Mouse (Mus musculus): ENCODE measurements around the gene Slc16a6.
A peak's percentile ranks its signal among the peaks of the same experiment; 100 is the strongest.
"Not testable (repeated sequence)": the region's sequence is repeated elsewhere in the genome, so short reads cannot be mapped to it uniquely, and the experiment has no call there.

Gene Slc16a6

DNA sequence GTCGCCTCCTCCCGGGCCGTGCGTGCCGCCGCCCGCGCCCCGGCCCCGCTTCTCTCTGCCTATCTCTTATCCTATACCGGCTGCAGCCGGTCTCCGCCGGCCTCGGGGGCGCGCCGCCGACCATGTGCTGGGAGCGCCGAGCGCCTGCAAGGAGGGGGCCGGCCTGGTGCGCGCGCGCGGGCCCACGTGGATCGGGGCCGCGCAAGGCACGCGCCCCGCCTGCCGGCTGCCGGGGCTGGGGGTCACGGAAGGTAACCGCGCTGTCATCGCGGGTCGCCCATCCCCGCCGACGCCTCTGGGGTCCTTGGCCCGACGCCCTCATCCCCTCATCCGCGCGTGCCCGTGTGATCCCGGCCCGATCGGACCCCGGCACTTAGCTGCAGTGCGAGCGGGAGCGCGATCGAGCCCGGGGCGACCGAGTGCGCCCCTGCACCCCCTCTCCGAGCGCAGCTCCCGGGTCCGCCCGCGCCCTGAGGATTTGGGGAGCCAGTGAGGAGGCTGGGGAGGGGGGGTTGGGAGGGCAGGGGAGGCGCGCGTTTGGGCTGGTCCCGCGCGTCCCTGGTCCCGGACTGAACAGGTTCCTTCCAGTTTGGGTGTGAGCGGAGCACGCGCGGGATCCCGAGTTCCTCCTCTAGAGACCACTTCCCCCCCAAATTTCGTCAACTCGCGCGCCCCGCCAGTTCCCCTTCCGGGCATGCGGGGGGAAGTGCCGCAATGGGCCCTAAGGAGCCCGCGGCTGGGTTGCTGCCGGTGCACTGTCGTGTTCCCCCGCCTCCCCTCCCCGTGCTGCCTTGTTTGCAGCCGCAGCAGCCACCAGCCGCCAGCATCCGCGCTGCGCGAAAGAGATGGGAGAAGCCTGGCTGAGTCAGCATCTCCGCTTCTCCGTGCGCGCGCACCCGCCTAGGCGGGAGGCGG, at the start of gene Slc16a6, which contains the start of gene Arsg:
Gene Slc16a6 (minus strand): TSS at position 428 of the 915 bp plus-strand sequence.
Gene Arsg (plus strand): TSS at position 204 of the 915 bp plus-strand sequence.
- DNase-seq (ENCODE audit: extremely low read depth, low read depth) = peak; percentile 79

DNA sequence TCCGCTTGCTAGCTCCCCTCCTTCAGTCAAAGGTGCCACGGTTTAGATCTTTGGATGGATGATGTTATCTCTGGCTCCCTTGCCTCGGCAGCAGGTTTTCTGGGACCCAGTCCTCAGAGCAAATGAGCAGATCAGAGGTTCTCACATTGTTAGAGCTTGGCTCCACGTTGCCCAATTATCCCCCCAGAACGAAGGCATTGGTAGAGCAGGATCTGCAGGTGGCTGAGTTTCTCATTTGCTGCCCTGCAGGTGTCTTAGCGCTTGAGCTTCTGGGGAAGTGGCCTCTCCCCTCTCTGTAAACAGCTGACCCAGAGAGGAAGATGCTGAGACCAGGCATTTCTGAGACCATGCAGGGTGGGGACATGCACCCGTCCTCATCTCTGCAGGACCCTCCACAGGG, 47.6 kb upstream of the Slc16a6 start:
- no peak for DNase-seq (ENCODE audit: extremely low read depth, low read depth)

DNA sequence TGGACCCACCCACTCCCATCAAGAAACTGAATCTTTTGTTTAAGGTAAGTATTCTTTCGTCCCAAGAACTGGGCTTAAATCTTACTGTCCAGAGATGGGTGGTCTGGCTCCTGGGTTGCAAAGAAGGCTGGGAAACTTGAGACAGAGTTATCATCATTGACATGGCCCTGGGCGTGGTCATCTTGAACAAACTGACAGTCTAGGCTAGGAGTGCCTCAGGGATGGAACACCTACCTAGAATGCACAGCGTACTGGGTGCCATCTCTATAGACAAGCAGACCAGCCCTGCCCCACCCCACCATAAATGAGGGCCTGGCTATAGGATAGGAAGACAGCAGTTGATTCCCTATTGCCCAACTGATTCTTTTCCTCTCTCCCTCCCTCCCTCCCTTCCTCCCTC, 44.4 kb upstream of the Slc16a6 start:
- DNase-seq (ENCODE audit: extremely low read depth, low read depth) = no peak

DNA sequence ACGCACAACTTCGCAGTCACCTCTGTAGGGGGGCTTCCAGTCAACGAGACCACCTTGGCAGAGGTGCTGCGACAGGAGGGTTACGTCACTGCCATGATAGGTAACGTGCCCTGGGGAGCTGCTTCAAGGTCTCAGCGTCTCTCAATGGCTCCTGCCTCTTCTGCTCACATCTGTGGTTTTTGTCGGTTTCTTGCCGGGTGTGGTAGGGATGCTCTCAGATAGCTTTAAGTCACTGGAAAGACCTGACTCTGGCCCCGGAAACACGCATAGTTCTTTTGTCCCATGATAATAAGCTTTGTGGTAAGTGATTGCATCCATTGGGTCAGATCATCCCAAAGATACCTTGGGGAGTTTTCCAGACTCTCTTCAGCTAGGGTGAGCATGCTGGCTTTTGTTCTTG, 43.9 kb upstream of the Slc16a6 start:
- DNase-seq (ENCODE audit: extremely low read depth, low read depth) = no peak

DNA sequence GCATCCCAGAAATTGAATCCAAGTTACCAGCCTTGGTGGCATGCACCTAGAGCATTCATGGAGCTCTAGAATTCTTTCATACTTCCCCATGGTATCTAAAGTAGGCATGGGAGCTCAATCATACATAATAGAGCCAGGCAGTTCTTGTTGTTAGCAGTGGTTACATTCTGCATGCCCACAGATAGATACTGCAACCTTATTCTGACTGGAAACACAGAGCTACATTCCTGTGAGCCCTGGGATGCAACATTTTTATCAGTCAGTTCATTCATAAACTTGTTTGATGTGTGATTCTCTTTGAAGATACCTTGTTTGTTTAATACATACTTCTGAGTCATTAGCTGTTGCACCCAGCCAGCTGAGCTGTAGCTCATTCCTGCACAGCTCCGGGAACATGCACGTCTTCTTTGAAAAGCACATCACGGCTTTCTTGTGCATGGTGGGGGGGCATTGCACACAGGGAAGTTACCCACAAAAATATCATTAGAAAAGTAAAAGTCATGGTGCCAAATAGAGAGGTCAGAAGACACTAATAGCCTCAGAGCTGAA, 40.7 kb upstream of the Slc16a6 start:
- no peak for DNase-seq (ENCODE audit: extremely low read depth, low read depth)

DNA sequence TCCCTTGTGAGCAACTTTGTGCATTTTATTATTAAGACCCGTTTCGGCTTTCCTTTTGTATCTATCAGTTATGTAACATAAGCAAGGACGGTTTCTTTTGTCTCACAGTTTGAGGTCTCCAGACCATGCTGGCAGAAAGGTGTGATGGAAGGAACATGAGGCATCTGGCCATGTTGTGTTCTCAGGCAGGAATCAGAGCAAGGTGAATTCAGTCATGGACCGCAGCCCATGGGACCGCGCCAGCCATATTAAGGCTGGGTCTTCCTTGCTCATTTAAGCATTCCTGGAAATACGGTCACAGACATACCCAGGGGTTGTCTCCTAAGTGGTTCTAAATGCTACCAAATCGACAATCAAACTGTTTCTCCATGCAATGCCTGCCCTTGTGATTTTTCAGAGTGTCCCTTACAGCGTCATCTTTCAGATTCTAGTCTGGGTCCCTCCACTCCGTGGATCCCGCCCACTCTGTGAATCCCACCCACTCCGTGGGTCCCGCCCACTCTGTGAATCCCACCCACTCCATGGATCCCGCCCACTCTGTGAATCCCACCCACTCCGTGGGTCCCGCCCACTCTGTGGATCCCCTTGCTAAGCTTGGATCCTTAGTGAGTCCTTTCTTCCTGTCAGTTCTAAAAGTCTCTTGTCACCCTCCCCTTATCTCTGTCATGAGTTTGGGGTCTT, 39.7 kb upstream of the Slc16a6 start:
- DNase-seq (ENCODE audit: extremely low read depth, low read depth) = no peak

DNA sequence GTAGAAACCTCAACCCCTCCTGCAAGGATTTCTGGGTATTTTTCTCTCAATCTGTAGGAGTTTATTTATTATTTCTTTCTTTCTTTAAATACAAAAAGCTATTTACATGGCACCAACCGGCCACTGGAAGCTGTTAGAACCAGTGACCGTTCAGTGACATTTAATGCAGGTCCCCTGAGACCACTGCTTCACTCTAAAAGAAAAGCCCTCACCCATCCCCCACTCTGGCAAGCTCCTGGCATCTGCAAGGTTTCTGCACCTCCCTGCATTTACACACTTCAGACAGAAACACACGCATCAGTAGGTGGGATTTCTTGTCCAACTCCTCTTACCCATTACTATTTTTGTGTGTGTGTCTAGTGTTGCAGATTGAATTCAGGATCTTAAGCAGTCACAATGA, 33.7 kb upstream of the Slc16a6 start:
- DNase-seq (ENCODE audit: extremely low read depth, low read depth) = no peak

DNA sequence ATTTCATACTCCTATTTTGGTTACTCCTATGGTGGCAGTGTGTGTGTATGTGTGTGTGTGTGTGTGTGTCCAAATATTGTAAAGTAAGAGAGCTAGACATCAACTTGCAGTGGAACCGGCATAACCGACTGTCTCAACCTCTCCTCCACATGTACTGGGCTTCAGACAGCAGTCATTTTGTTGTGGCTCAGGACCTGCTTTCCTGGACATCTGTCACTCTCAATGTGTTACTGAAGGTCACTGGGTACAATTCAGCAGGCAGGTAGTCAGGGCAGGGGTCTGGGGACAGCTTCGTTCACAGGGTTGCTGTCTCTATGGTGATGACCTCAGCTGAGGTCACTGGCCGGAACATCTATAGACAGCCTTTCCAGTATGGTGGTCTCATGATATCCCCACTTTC, 32.4 kb upstream of the Slc16a6 start:
- no peak for DNase-seq (ENCODE audit: extremely low read depth, low read depth)

DNA sequence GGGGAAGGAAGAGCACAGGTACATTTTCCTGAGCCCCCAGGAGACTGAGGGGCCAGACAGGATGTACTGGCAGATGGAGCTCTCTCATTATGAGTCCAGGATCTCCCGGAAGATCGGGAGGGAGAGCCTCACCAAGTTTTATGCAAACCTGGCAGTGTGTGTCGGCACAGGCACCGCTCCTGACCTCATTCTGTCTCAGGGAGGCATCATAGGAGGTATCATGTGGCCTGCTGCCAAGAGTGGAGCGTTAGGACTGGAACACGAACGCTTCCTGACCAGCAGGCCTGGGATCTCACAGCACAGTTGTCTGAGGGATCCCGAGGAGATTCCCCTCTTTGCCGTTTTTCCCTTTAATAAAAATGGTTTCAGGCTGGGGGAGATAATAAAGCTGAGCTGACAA, 31.6 kb upstream of the Slc16a6 start:
- no peak for DNase-seq (ENCODE audit: extremely low read depth, low read depth)

DNA sequence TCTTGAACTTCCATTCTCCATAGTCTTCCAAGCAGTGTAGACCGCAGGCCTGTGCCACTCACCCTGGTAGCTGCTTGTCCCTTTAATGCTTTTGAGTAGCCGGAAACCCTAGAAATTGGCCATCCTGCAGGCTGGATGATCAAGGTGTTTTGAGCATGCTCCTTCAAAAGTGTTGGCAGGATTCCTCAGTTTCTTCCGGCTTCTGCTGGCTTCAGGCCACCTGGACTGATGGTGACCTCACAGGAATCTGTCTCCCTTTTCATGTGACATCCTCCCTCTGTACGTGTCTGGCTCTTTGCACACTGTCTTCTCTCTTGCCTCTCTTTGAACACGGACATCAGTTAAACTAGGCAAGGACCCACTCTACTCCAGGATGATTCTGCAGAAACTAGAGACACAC, 26.8 kb upstream of the Slc16a6 start:
- DNase-seq (ENCODE audit: extremely low read depth, low read depth) = no peak

DNA sequence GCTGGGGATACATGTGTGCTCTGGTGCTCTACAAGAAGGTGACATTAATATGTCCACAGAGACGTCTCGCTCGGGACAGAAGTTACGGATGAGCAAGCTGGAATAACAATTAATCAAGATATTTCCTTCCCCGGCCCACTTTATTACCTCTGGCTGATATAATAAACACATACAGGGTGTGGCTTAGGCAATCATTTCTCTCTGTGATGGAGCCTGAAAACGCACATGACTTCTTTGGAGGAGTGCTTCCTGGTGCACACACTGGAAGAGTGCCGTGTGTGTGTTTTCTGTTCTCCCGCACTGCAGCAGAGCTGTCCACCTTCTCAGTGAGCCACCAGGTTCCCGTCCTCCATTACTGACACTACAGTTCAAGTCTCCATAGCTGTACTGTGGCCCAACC, 24.6 kb upstream of the Slc16a6 start:
- no peak for DNase-seq (ENCODE audit: extremely low read depth, low read depth)

DNA sequence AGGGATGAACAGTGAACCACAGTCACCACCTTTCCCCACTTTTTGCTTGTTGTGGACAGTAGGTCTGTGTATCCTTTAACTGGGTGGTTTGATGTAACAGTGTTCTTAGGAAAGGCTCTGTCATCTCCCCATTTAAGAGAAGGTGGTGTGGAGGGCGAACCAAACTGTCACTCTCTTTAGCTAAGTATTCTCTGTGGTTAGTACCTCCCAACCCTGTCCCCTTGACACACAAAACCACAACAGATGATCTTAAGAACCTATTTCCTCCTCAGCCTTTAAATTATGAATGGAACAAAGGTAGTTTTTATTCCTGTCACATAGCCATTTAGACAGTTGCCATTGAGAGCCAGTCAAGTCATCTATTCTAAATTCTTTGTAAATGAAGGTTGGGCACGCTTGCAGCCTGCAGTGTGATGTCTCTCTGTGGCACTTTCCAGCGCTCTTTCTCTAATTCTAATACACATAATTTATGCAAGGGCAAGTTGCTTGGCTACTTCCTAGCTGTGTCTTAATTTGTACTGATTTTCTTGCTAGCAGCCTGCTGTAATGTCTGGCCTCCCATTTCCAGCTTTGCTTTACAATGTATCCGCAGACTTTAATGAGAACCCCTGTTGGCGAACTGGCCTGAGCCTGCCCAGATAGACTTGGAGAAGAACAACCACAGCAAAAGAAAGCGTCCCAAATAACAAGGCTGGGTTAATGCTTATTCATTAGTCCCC, 23.8 kb upstream of the Slc16a6 start:
- no peak for DNase-seq (ENCODE audit: extremely low read depth, low read depth)

DNA sequence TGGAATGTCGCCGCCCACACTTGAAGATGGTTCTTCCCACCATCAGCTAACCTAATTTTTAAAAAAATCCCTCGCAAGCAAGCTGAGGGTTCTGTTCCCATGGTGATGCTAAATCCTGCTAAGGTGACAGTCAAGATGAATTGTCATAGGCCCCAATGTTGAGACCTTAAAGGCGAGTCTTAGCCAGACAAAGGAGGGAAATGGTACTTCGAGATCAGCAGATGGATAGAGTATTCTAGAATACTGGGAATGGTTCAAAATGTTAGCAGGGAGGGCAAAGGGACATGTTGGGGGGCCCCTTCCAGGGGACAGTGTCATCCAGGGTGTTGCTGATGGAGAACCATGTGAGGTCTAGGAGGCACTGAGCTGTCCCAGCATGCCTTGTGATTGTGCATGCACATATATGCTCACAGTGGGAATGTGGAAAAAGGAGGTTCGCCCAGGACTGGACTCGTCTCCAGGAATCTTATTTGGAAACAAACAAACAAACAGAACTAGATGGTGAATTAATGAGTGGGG, 23.1 kb upstream of the Slc16a6 start:
- DNase-seq (ENCODE audit: extremely low read depth, low read depth) = no peak

DNA sequence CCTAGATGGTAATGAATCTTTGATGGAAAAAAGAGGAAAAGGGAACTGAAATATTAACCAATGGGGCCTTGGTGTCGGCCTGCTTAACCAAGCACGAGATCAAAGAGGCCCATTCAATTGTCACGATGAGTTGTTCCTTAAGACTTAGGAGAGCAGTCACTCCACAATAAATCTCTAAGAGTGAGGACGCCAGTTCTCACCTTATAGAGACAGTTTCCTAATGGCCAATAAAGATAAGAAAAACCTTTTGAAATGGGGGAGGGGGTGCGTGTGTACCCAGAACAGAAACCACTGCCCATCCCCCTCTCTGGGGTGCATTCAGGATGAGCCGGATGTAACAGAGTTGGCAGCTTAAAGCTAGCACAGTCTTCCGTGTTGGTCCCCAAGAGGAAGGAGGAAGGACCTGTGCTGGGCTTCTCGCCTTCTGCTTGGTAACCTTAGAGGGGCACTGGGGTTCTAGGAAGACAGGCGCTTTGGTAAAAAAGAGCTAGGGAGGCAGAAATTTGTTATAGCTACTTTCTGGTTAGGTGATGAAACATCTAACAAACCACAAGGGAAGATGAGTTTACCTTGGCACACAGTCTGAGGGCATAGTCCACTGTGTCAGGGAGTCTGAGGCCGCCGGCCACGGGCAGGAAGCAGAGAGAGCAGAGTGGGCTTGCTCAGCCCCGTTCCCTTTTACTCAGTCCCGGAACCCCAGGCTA, 22.5 kb upstream of the Slc16a6 start:
- DNase-seq (ENCODE audit: extremely low read depth, low read depth) = no peak

DNA sequence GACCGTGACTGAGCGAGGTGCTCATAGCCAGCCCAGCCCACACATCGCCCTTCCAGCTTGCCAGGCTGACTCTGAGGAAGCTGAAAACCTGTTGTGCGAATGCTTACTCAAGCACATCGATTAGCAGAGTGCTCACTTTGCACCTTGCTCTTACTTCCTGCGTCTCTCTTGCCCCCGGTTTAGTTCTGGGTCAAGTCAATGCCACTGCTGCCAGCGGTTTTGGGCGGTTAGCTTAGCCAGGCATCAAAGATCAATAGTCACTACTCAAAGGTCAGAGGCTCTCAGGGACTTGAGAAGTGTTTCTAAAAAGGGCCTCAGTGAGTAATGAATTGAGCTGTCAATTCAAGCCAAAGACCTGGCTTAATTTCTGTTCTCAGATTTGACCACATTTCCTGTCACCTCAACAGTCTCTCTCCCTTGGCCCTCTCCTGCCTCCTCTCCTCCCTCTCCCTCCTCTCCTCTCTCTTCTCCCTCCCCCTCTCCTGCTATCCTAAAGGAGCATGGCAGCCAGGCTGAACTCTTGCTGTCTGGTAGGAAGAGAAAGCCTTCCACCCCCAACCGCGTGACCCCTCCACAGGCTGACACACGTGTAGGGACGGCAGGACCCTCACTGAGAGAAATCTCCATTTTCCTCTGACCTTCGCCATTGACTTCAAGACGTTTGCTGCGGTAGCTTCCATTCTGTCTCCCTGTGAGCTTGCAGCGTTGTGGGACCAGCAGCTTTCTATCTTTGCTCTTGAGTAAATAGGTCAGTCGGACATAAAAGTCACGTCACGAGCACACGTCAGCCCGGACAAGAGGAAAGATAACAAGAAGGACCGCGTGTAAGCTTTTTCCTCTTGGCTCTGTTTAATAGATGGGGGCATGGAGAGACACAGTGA, 21.7 kb upstream of the Slc16a6 start:
- DNase-seq (ENCODE audit: extremely low read depth, low read depth) = no peak

DNA sequence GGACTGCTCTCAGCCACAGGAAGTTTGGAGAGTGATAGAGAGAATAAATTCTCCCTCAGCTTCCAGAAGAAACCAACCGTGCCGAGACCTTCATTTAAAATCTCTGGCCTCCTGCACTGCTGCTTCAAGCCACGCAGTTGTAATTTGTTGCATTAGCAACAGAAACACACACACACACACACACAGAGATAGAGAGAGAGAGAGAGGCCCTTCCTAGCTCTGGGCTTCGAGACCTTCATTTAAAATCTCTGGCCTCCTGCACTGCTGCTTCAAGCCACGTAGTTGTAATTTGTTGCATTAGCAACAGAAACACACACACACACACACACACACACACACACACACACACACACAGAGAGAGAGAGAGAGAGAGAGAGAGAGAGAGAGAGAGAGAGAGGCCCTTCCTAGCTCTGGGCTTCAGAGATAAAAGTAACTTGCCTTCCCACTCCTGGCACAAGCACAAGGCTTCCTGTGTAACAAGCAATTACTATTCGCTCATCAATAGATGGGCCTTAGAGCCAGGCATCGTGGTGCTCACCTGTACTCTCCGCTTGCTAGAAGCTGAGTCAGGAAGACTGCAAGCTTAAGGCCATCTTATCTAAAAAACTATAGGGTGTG, 19.6 kb upstream of the Slc16a6 start:
- DNase-seq (ENCODE audit: extremely low read depth, low read depth) = not testable (repeated sequence)

DNA sequence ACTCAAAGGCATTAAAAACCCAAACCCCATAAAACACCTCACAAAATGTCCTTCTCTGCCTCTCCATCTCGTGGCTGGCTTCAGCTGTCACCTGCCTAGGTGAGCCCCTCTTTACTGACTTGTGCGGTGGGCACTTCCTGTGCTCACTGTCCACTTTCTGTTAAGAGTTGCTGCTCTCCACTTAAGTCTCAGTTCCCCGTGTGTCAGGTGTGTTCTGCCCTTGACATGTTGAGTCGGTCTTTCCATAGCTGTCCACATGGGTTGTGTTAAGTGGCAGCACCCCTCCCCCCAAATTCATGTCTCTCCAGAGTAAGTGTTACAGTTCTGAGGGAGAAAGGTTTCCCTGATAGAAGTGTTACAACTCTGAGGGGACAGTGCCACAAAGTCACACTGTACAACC, 18.4 kb upstream of the Slc16a6 start:
- DNase-seq (ENCODE audit: extremely low read depth, low read depth) = no peak

DNA sequence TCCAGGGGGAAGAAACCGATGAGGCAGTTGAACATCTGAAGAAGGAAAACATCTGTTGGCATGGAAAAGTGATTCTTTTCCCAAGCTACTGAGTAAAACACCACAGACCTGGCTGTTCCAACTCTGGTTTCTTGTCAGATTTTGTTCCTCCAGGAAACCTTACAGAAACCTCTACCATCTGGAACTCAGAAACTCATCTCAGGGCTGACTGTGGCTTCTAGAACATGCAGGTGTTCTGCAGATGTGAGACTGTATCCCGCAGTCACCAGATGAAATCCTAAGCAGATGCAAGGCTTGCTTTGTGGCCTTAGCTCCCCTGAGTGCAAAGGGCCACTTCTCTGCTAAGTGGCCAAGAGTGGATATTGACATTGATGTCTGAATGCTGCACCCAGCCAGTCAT, 16.4 kb upstream of the Slc16a6 start:
- DNase-seq (ENCODE audit: extremely low read depth, low read depth) = no peak

DNA sequence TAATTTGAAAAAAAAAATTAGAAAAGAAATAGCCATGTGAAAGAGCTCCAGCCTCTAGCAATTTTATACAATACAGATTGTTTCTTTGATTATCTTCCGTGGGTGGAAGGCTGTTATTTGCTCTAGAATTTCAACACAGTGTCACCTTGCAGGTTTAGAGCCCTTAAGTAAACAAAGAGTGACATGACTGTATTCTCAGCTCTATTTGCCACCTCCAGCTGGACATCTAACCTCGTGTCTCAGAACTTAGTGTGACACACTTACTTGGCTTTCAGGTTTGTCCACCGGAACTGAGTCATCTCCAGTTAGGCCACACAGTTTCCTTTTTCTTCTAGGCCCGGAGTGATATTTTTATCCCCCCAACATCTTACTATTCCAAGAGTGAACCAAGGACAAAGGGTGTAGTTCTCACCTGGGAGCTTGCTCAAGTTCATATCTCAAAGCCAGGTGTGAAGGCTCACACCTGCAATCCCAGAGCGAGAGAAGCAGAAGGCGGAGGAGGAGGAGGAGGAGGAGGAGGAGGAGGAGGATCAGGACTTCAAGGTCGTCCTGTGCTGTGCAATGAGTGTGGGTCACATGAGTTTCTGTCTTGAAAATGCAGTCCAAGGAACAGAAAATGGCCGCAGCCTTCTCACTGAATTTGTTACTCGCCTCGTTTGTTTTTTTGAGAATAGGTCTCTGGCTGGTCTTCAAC, 14.7 kb upstream of the Slc16a6 start:
- DNase-seq (ENCODE audit: extremely low read depth, low read depth) = no peak

Measured in MEL-GATA-1-ER (cell line).